Mouse (Mus musculus) heart, adult 2 months (tissue): ENCODE data around the gene Daxx.

Experiments used
- CTCF ChIP-seq: fragments of 200-600 bp; IDR thresholded peaks from 2 replicates; pipeline ENCODE4 v1.8.1; 2022; ENCODE audit warnings: antibody characterized with exemption, mild to moderate bottlenecking, moderate library complexity
- EP300 ChIP-seq: fragments of 200-500 bp; IDR thresholded peaks from 2 replicates; pipeline ENCODE4 v1.6.1; 2011; ENCODE audit warnings: low read depth, low read length, control low read depth; ENCODE audit not compliant: insufficient read depth
- POLR2A ChIP-seq: fragments of 200-500 bp; IDR thresholded peaks from 2 replicates; pipeline ENCODE4 v1.6.1; 2011; ENCODE audit warnings: mild to moderate bottlenecking, low read depth, low read length, control low read depth; ENCODE audit not compliant: insufficient read depth

DNA sequence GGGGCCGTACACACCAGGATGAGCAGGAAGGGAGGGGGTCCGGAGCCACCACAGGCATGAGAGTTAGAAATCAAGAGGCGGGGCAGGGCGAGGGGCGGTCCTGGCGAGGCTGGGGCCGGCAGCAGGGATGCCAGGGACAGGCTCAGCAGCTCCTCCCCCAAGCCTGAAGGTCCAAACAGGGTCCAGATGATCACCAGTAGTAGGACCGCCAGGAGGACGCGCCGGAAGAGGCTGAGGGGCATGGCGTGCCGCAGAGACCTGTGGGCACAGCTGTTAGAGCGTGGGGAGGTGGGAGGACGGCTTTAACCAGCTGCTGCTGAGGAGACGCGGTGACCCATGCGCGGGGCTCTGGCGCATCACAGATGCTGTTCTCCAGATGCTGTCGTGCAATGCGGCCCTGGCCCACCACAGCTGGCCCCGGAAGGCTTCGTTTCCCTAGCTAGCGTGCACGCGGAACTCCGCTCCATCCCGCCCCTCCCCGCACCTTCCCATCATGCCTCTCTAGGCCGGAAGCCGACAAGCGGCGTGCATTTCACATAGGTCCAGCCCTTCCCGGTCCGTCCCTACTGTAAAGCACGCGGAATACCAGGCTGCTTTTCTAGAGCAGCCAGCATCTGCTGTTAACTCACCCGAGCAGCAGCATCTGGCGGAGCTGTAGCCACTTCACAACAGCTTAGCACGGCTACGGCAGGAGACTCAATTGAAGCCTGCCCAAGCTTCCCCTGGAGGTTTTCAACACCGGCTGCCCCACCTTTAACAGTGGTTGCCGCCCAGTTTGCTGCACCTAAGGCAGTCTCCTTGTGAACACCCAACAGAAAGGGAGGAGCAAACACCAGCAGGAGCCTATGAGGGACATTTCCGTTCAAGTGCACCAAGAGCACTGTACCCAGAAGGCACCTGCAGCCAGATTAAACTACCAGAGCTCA, 42.1 kb downstream of the Daxx start, which contains the start of gene B3galt4:
- TF ChIP-seq EP300 (no peak), CTCF (no peak), POLR2A (no peak; the same call in none of the 2 replicates)
